Mouse (Mus musculus) effector memory CD4-positive, alpha-beta T cell, adult 5 months (primary cell): ENCODE measurements around the gene Myf6. TPM values are rescaled to one million over a fixed set of nuclear protein-coding genes. Genes with fewer than 3 reads are reported as not detected.

Source experiments
- polyA plus RNA-seq: library from polyadenylated mRNA; unstranded; fragments of 100-300 nt; shearing (Covaris generic); gene quantifications from one replicate; pipeline ENCODE4 v1.2.1, GENCODE M21; 2017

Gene Myf6
- not detected for polyA plus RNA-seq

GRCm38 (mm10) chr10:107494568-107494967, at the start of gene Myf6:
TSS of gene Myf6 (minus strand) at chr10:107494737.

DNA sequence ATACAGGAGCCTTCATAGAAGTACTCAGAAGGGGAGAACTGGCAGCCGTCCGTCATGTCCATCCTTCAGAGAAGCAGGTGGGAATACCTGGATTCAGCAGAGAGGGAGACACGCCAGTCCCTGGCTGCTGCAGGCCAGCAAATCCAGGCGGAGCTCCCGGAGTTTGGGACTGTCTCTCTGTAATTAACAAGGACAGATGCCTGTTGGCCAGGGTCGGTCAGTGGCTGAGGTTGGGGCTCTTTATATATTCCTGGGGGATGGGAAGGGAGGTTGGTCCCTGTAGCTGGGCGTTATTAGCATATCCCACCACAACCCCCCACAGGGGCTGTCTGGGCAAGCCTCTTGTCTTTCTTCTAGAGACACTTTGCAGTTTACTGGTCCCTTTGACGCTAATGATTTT, 8.7 kb downstream of the Myf6 start, which contains the start of gene Myf5:
Gene Myf5 (minus strand): TSS at position 265 of the 400 bp plus-strand sequence.

Other genes with a start within 250 kb of the Myf6 start
- not detected for gene Lin7a, start 223.1 kb downstream of the Myf6 start, polyA plus RNA-seq
- not detected for gene Myf5, start 8.6 kb downstream of the Myf6 start, polyA plus RNA-seq
- gene Ptprq, start 225.3 kb upstream of the Myf6 start, polyA plus RNA-seq: not detected